In genomic region chr14:105542486-105543145, GRCm38 (mm10) we compare ENCODE assay signal across 9 mouse cellular contexts.
DNase-seq lines count a peak whose midpoint lies in the region; ATAC-seq and TF ChIP-seq lines count a peak whose summit lies in the region.
"Had no signal": no experiment of that assay in that cellular context is flagged by ENCODE, and none has a peak within 500 bp of the region (broad histone marks: within the 10 kb centered on the region; RNA-seq: fewer than 3 reads in every experiment).

No protein-coding gene starts in this region.

- peak overlapping the region; percentile 44 for H3K4me2 ChIP-seq in heart, postnatal 0 days (ENCODE audit: low read depth, low read length)
- H3K4me2 ChIP-seq in forebrain, embryonic 12.5 days, result peak overlapping the region; percentile 48

- H3K27ac ChIP-seq in heart, postnatal 0 days (ENCODE audit: low read depth), result no peak overlapping the region
- H3K27ac ChIP-seq in forebrain, embryonic 12.5 days, result 0 out of 2 replicates have a peak overlapping the region, but pooled peaks have one; percentile 8

- intact Hi-C loops in heart, postnatal 25 days (cut with DNase I), result no loop called here
- intact Hi-C loops in gastrocnemius, postnatal 36 days (cut with DNase I), result no loop called here

- no peak for TF ChIP-seq EP300 in heart, postnatal 0 days (IDR thresholded peaks at IDR 0.05; ENCODE audit: low read depth)

- H3K4me3 ChIP-seq in heart, postnatal 0 days (ENCODE audit: low read depth, low read length), result 0 out of 2 replicates have a peak overlapping the region, but pooled peaks have one; percentile 14
- peak overlapping the region; percentile 27 for H3K4me3 ChIP-seq in forebrain, embryonic 12.5 days (replicated peaks)
- H3K4me3 ChIP-seq: myocyte had no signal

- no peak for ATAC-seq in heart, postnatal 0 days (ENCODE audit: insufficient read depth, low read depth)
- ATAC-seq in forebrain, embryonic 12.5 days (ENCODE audit: low FRiP score), result peak; percentile 65

- H3K9ac ChIP-seq in heart, postnatal 0 days (replicated peaks; ENCODE audit: low read depth, low read length), result no peak overlapping the region
- peak overlapping the region; percentile 17; the same call in 1 of the 2 replicates for H3K9ac ChIP-seq in forebrain, embryonic 12.5 days

- H3K36me3 ChIP-seq in heart, postnatal 0 days (replicated peaks; ENCODE audit: control insufficient read depth, insufficient read depth, low read length), result no peaks in the 10 kb centered on the region
- H3K36me3 ChIP-seq in forebrain, embryonic 12.5 days (replicated peaks), result no peaks in the 10 kb centered on the region

- WGBS in heart, postnatal 0 days, result 28% methylated on average over 15 of the region's 15 CpGs
- 2% methylated on average over 15 of the region's 15 CpGs for WGBS in forebrain, embryonic 12.5 days

- H3K27me3 ChIP-seq in heart, postnatal 0 days (ENCODE audit: control insufficient read depth, insufficient read depth, low read length), result no peaks in the 10 kb centered on the region
- H3K27me3 ChIP-seq in forebrain, embryonic 12.5 days, result peaks cover 12% of the 10 kb centered on the region; the same call in 1 of the 2 replicates

- H3K4me1 ChIP-seq in heart, postnatal 0 days (ENCODE audit: control insufficient read depth, insufficient read depth), result no peaks in the 10 kb centered on the region
- H3K4me1 ChIP-seq in forebrain, embryonic 12.5 days, result peaks cover 11% of the 10 kb centered on the region

- H3K9me3 ChIP-seq in heart, postnatal 0 days (replicated peaks; ENCODE audit: control insufficient read depth, low read length), result no peaks in the 10 kb centered on the region
- no peaks in the 10 kb centered on the region for H3K9me3 ChIP-seq in forebrain, embryonic 12.5 days

- no peak for TF ChIP-seq CTCF in heart, postnatal 0 days (IDR thresholded peaks at IDR 0.05; ENCODE audit: low read depth)

- no peak for DNase-seq in heart, postnatal 0 days (ENCODE audit: low spot score)
- no peak for DNase-seq in heart, postnatal 25 days (ENCODE audit: low spot score)
- DNase-seq in cerebellum, postnatal 10 days, result peak; percentile 54 to 67
- peak; percentile 33 for DNase-seq in mesoderm, embryonic 11.5 days (ENCODE audit: low read depth, low spot score)
- no peak for DNase-seq in spleen, adult 12 weeks (ENCODE audit: low spot score)
- no peak for DNase-seq in urinary bladder, postnatal 36 days (ENCODE audit: low spot score in 2 of 2)
- no peak for DNase-seq in gastrocnemius, postnatal 36 days

Comparison
In these comparisons a context has a peak if more than half of its experiments do, and no peak if none do; other contexts are left out.
1. DNase-seq: peak in cerebellum, postnatal 10 days (2 of 2) and mesoderm, embryonic 11.5 days (single experiment); none in heart, postnatal 0 days (single experiment), heart, postnatal 25 days (single experiment), spleen, adult 12 weeks (single experiment), urinary bladder, postnatal 36 days (0 of 2) and gastrocnemius, postnatal 36 days (0 of 2).